Mouse (Mus musculus) lung, postnatal 0 days (tissue): Measurements from ENCODE around the gene Dnhd1. TPM values are rescaled to one million over a fixed set of nuclear protein-coding genes. Genes with fewer than 3 reads are reported as not detected.
A peak's percentile ranks its signal among the peaks of the same experiment; 100 is the strongest.

Source experiments
- ATAC-seq: fragments of 200-750 bp; cut with Nextera tagmentation; 2 replicates; pipeline ENCODE4 v1.8.0; 2017; ENCODE audit warnings: moderate library complexity
- DNase-seq: peaks from one replicate; pipeline ENCODE4 v3.0.0-alpha.2; 2016; ENCODE audit warnings: low spot score
- H3K27ac ChIP-seq: fragments of 300-500 bp; sonication (generic); 2 replicates; pipeline ENCODE4 v1.5.1; 2014; ENCODE audit warnings: antibody characterized with exemption, mild to moderate bottlenecking, low read length, mixed read lengths
- H3K27me3 ChIP-seq: fragments of 300-500 bp; sonication (generic); replicated peaks from 2 replicates; pipeline ENCODE4 v1.6.1; 2014; ENCODE audit warnings: low read length, mixed read lengths; ENCODE audit not compliant: insufficient read depth
- H3K36me3 ChIP-seq: fragments of 300-500 bp; sonication (generic); 2 replicates; pipeline ENCODE4 v1.6.1; 2014; ENCODE audit warnings: low read length, mixed read lengths; ENCODE audit not compliant: insufficient read depth
- H3K4me1 ChIP-seq: fragments of 300-500 bp; sonication (generic); 2 replicates; pipeline ENCODE4 v1.6.1; 2014; ENCODE audit warnings: antibody characterized with exemption, low read depth, low read length, mixed read lengths; ENCODE audit not compliant: insufficient read depth
- H3K4me2 ChIP-seq: fragments of 300-500 bp; sonication (generic); replicated peaks from 2 replicates; pipeline ENCODE4 v1.6.1; 2014; ENCODE audit warnings: low read depth, mild to moderate bottlenecking, low read length, moderate library complexity, mixed read lengths
- H3K4me3 ChIP-seq: fragments of 300-500 bp; sonication (generic); 2 replicates; pipeline ENCODE4 v1.5.1; 2014; ENCODE audit warnings: low read depth, low read length
- H3K9ac ChIP-seq: fragments of 300-500 bp; sonication (generic); replicated peaks from 2 replicates; pipeline ENCODE4 v1.6.1; 2014; ENCODE audit warnings: low read depth, mild to moderate bottlenecking
- H3K9me3 ChIP-seq: fragments of 300-500 bp; sonication (generic); 2 replicates; pipeline ENCODE4 v1.6.1; 2016; ENCODE audit warnings: low read length, mixed read lengths
- CTCF ChIP-seq: IDR thresholded peaks from 2 replicates; pipeline ENCODE4 v1.5.1; 2016; ENCODE audit warnings: antibody characterized with exemption, mild to moderate bottlenecking
- EP300 ChIP-seq: IDR thresholded peaks from 2 replicates; pipeline ENCODE4 v1.6.1; 2016; ENCODE audit warnings: antibody characterized with exemption, mild to moderate bottlenecking, control low read depth
- WGBS: fragments of 180-500 bp; shearing (Covaris S2); extraction: QIAGEN DNeasy Blood & Tissue Kit; methylation state at CpG from one replicate; pipeline ENCODE4 v1.1.7; 2014; 5-methylcytosine and 5-hydroxymethylcytosine counted together
- polyA plus RNA-seq: library from polyadenylated mRNA; unstranded; fragments of >200 nt; fragmentation: Nextera tagmentation; extraction: Ambion mirVana; gene quantifications from 2 replicates; pipeline ENCODE4 v1.2.1, GENCODE M21; 2015

The Dnhd1 gene
- polyA plus RNA-seq, 1 experiment from 2014 or later: 0.79 TPM

GRCm38 (mm10) chr7:105736264-105736901, 85.8 kb downstream of the Dnhd1 start, which contains the start of gene Ilk:
Ilk (plus strand) TSS chr7:105736592.
- TF ChIP-seq EP300: no peak
- no peak for TF ChIP-seq CTCF
- H3K27me3 ChIP-seq: no peaks in the 10 kb centered on the region
- H3K4me2 ChIP-seq: peak within 1 kb of the TSS; percentile 87
- no peaks in the 10 kb centered on the region for H3K9me3 ChIP-seq
- H3K9ac ChIP-seq: peak within 1 kb of the TSS; percentile 97
- peak within 1 kb of the TSS; percentile 88 for H3K4me3 ChIP-seq
- ATAC-seq: peak; percentile 96
- peaks cover 46% of the 10 kb centered on the region for H3K36me3 ChIP-seq
- DNase-seq: peak; percentile 97
- peak within 1 kb of the TSS; percentile 97 for H3K27ac ChIP-seq
- H3K4me1 ChIP-seq: peaks cover 10% of the 10 kb centered on the region; the same call in 1 of the 2 replicates
- under 1% methylated on average over 47 of the region's 62 CpGs for WGBS

- WGBS: under 1% methylated on average over 29 of the region's 30 CpGs
- ATAC-seq (no peak; the same call in 1 of the 2 replicates), DNase-seq (peak; percentile 78)
- Histone ChIP-seq H3K36me3 (peaks cover 46% of the 10 kb centered on the region), H3K27me3 (no peaks in the 10 kb centered on the region), H3K4me1 (peaks cover 10% of the 10 kb centered on the region; the same call in 1 of the 2 replicates), H3K4me2 (peak within 1 kb of the TSS; percentile 87), H3K9ac (peak within 1 kb of the TSS; percentile 97), H3K9me3 (no peaks in the 10 kb centered on the region), H3K27ac (peak within 1 kb of the TSS; percentile 97), H3K4me3 (peak within 1 kb of the TSS; percentile 88)
- TF ChIP-seq EP300 (no peak; the same call in 1 of the 2 replicates), CTCF (no peak)
Observed at GRCm38 (mm10) chr7:105736911-105737521, 86.4 kb downstream of the Dnhd1 start, which contains the start of gene Rrp8. Rrp8 (minus strand) TSS chr7:105737385.

- H3K9me3 ChIP-seq: no peaks in the 10 kb centered on the region
- peaks cover 10% of the 10 kb centered on the region; the same call in 1 of the 2 replicates for H3K4me1 ChIP-seq
- H3K4me2 ChIP-seq: peak overlapping the region; percentile 87
- H3K9ac ChIP-seq: peak overlapping the region; percentile 97
- peak; percentile 16 for DNase-seq
- H3K27ac ChIP-seq: peak overlapping the region; percentile 97
- ATAC-seq: no peak
- WGBS: 14% methylated on average over 3 of the region's 3 CpGs
- peaks cover 47% of the 10 kb centered on the region for H3K36me3 ChIP-seq
- peak overlapping the region; percentile 88 for H3K4me3 ChIP-seq
- no peaks in the 10 kb centered on the region for H3K27me3 ChIP-seq
- TF ChIP-seq CTCF: no peak
- TF ChIP-seq EP300: no peak
Observed at GRCm38 (mm10) chr7:105737648-105738047, 87.0 kb downstream of the Dnhd1 start.

GRCm38 (mm10) chr7:105738286-105738685, 87.7 kb downstream of the Dnhd1 start:
- H3K27me3 ChIP-seq: no peaks in the 10 kb centered on the region
- no peak for TF ChIP-seq CTCF
- no peak for TF ChIP-seq EP300
- peak overlapping the region; percentile 87 for H3K4me2 ChIP-seq
- no peak for DNase-seq
- ATAC-seq: no peak
- peak overlapping the region; percentile 97; the same call in 1 of the 2 replicates for H3K9ac ChIP-seq
- peaks cover 10% of the 10 kb centered on the region; the same call in 1 of the 2 replicates for H3K4me1 ChIP-seq
- peaks cover 41% of the 10 kb centered on the region for H3K36me3 ChIP-seq
- H3K4me3 ChIP-seq: peak overlapping the region; percentile 88
- 54% methylated on average over 2 of the region's 2 CpGs for WGBS
- peak overlapping the region; percentile 97 for H3K27ac ChIP-seq
- no peaks in the 10 kb centered on the region for H3K9me3 ChIP-seq

DNA sequence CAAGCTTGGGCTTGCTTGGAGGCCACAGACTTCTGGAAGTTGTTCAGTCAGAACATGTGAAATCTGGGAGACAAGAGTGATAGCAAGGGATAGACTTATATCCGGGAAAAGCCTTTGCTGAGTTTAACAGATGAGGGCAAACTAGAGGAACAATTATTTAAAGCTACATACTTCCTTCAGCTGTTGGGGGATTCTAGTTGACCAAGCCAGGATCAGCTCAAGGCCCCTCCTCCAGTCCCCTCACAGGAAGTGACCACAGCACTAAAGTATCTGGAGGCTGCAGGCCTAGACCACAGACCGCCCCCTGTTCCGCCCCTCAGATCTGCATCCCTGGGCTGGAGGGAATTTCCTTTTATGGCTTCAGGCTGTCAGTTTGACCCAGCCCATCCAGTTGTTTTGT, 88.3 kb downstream of the Dnhd1 start:
- Histone ChIP-seq H3K27me3 (no peaks in the 10 kb centered on the region), H3K9me3 (no peaks in the 10 kb centered on the region), H3K4me3 (peak overlapping the region; percentile 88), H3K4me2 (peak overlapping the region; percentile 87), H3K27ac (peak overlapping the region; percentile 97), H3K9ac (peak overlapping the region; percentile 48), H3K4me1 (peaks cover 10% of the 10 kb centered on the region; the same call in 1 of the 2 replicates), H3K36me3 (peaks cover 34% of the 10 kb centered on the region)
- peak; percentile 72 for ATAC-seq
- 5% methylated on average over 3 of the region's 3 CpGs for WGBS
- no peak; the same call in 1 of the 2 replicates for TF ChIP-seq CTCF
- TF ChIP-seq EP300: peak; percentile 51
- DNase-seq: peak; percentile 97

- no peaks in the 10 kb centered on the region for H3K9me3 ChIP-seq
- ATAC-seq: no peak
- no peak overlapping the region for H3K4me2 ChIP-seq
- H3K9ac ChIP-seq: no peak overlapping the region
- TF ChIP-seq EP300 (no peak), CTCF (no peak)
- H3K27ac ChIP-seq: no peak overlapping the region
- peaks cover 10% of the 10 kb centered on the region; the same call in 1 of the 2 replicates for H3K4me1 ChIP-seq
- H3K27me3 ChIP-seq: no peaks in the 10 kb centered on the region
- no peak overlapping the region for H3K4me3 ChIP-seq
- peaks cover 32% of the 10 kb centered on the region; the same call in 1 of the 2 replicates for H3K36me3 ChIP-seq
- no peak for DNase-seq
- WGBS: 87% methylated on average over 13 of the region's 13 CpGs
Observed at GRCm38 (mm10) chr7:105740089-105740795, 89.6 kb downstream of the Dnhd1 start.
